Mouse (Mus musculus) left cerebral cortex, adult 9 months (tissue): ENCODE results near the gene Myof.

Source experiments
- DNase-seq, 2 experiments: peaks; one replicate each; pipeline ENCODE4 v3.0.0; 2022; ENCODE audit warnings: low spot score in 2 of 2

The Myof gene

DNA sequence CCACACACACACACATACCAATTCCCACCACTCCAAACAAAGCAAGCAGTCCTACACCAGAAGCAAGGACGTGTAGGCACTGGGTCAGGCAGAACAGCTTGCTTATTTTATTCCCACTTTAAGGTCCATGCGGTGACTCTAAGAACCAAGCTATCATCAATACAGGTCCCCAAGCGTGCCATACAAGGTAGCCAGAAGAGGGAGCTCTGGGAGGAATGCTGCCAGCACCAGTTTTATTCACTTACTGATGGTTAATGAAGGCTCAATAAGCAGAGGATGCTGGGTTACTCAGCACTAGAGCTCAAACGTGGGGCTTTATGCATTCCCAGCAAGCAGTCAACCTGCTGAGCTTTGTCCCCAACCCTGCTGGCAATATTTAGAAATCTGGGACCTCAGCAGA, 96.7 kb downstream of the Myof start:
- peak in 1 of 2 experiments; percentile 15 for DNase-seq

DNA sequence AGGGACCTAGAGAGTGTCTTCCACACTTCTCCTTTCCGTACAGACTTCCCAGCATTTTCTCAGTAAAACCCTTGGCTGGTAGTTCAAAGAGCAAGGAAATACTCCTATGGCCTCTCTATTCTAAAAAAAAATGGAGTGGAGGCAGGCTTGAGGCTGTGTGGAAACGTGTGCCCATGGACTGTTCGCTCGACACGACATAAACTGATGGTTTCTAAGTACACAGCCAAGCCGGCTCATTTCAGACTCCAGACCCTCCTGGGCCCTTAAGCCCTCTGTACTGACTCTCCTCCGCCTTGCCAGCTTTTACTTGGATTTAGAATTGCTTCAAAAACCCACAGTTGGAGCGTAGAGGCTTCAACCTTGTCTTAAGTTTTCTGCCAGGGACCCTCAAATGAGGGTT, 97.3 kb downstream of the Myof start:
- DNase-seq = no peak

DNA sequence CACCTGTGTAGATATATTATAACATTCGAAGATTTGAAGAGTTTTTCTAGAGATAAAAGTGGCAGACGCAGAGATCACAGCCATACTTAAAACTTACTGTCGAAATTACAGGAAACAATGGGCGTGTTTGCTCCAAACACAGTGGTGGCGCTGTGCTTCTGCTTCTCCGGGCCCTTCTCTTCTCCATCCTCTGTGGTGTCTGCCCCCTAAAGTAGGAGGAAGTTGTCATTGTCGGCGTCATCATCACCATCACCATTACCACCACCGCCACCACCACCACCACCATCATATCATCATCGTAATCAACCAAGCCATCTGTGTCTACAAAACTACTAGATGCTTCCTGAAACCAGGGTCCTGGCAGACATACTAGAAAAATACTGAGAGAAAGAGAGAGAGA, 104.2 kb downstream of the Myof start:
- no peak for DNase-seq

DNA sequence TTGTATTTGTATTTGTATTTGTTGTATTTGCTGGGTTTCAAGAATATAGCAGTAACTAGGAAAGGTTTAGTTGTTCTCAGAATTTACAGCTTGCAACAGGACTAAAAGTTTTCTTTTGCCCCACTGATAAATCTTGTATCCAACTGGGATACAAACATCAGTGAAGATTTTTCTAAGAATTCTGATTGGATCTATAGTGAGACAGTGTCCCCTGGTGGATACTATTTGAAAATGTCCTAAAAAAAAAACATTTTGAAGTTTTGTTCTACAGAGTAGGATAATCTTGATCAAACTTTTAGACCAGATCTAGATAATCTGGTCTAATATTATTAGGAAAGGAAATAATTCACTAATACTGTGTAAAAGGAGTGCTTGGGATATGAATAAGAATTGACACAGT, 106.3 kb downstream of the Myof start:
- DNase-seq = no peak

DNA sequence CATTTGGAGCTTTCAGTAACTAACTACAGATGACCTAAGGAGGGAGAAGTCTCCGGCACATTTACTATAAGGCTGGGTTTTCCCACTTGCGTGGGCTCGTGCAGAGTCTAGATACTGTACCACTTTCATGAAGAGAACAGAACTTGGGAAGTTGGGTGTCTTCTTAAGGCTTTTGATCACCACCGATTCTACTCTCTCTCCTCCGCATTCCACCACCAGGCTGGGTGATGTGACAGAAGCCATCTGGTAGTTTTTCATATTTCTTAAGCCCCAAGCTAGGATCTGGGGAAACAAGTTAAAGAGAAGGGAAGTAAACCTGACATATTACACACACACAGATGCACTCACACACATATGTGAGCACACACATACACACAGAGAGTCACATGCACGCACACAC, 108.7 kb downstream of the Myof start:
- DNase-seq = no peak

DNA sequence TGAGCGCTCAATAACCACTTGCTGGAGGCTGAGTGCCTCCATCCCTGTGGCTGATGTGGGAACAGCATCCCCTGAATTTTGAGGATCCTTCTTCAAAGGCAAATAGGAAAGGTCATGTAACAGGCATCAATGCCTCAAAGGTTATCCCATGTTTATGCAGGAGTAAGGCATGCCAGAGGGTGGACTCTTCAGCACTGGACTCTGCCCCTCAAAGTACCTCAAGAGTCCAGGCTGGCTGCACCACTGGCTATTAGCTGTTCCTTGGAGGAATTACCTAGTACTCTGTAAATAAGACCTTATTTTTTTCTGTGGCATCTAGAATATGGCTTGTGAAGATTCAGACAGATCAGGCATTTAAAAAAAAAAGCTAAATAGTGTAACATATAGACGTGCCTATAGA, 111.2 kb downstream of the Myof start:
- no peak for DNase-seq

DNA sequence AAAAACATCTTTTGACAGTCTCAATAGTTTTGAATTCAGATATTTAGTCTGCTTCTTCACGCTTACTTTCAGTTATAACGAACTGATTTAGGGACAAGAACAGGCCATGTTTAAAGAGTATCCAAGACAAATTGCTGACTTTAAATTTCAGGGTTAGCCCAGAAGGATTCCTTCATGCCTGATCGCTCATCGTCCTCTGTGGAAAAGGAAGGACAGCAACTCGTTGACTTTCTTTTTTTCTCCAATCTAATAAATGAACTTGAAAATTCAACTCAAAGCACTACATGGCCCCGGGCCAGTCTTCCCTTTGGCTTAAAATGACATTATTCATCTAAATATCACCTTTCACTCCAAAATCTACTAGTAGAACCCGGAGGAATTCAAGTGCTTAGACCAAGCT, 115.5 kb downstream of the Myof start:
- no peak for DNase-seq

DNA sequence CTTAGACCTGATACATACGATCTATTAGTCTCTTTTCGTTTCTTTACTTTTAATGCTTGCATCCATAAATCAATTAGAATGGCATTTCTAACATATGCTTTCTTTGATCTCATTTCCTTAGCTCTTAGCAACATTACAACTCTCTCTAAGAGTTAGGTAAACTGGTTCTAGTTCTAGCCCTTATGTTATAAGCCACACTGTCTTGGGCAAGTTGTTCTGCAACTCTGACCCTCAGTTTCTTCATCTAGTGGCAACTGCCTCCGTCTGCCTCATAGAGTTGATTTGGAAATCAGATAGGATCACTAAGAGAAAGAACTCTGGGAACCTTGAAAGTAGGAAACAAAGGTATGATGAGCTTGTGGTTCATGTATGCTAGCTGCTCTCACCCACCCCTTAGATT, 118.1 kb downstream of the Myof start:
- no peak for DNase-seq

DNA sequence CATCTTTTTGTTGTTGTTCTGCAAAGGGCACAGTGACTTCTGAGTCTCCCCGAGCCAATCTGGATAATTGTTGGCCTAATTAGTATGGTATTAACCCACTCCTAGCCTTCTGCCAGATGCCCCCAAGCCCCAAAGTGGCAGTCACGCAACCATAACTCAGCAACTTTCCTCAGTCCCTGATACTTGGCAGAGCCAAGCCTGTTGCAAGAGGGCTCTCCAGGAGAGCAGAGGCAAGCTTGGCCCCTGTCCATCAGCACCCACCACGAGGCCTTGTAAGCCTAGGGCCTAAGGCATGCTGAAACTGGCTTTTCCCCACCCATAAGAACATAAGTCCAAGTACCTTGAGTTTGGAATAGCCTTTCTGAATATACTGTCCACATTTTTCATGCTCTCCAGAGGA, 119.1 kb downstream of the Myof start:
- DNase-seq = no peak

DNA sequence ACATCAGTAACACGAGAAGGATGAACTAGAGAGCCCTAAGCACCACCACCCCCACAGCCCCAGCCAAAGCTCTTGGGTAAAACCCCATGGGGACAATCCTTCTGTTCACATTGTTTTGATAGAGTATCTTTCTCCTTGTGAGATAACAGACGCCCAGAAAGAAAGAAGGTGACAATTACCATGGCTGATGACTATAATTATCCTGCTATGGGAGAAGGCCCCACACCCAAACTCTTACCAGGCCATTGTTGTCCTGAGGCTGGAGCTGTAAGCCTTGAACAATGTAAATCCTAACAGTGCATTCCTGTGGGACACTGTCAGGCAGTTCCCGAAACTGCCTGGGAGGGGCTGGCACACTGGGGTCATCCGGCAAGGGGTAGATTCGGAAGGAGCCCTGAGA, 122.3 kb downstream of the Myof start:
- no peak for DNase-seq

DNA sequence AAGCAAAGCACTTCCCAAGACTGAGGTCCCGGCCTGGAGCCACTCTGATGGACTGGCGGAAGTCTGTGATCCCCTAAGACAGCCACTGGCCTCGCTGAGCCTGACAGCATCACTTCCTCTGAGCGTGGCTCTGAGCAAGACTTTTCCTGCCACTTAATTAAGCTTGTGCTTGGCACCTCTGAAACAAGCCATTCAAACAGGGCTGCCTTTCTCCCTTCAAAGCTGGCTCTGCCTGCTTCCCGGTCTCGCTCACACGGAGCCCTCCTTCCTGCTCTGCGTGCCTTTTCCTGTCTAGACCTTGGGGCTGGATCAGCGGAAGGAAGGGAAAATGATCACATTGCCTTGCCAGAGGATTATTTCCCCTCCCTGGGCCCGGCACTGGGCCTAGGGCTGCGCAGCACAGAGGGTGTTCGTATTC, 124.9 kb downstream of the Myof start:
- no peak for DNase-seq

DNA sequence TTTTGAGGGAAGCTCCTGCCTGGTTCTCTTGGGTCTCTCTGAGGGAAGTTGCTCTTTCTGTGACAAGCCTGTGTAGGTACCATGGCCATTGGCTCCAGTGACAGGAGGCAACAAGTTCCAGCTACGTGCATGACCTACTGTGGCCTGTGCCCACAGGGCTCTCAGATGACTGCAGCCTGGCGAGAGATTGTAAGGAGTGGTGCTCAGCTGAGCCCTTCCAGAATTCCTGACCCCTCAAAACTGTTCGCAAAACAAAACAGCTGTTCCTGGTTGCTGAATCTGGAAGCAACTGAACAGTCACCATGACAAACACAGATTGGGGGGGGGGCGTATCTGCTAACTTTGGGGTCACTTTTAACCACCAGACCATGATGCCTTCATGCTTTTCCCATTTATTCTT, 129.1 kb downstream of the Myof start:
- no peak for DNase-seq

DNA sequence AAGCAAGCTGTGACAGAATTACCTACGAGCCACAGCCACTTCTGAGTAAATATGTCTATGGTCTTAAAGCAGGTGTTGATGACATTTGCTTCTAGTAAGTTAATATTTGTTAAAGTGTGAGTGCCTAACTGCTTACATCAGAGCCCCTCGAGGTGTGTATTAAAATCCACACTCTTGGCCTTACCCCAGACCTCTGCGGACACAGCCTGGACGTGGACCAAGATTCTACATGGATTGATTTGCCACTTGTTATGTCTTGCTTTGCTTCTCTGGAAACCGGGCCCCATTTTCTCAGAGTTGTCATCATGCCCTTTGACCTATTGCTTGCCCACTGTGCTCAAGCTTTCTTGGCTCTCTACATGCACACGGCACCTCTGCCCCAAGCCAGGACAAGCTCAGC, 130.9 kb downstream of the Myof start:
- DNase-seq = no peak

DNA sequence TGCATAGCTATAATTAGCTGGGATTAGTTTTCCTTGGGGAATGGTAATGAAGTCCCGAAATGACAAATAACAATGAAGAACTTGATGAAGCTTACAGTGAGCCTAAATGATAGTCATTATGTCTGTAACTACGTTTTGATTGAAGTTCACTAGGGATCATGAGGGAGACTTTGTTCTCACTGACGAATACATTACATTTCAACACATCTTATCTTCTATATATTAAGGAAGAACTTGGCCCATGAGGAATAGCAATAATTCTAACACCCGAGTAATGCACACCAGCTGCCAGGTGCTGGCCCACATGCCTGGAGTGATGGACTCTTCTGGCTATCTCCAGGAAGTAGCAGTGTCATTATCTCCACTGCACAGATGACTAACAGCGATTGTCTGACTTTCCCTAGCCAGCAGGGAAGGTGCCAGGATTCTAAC, 133.5 kb downstream of the Myof start:
- DNase-seq = peak in 1 of 2 experiments; percentile 4

DNA sequence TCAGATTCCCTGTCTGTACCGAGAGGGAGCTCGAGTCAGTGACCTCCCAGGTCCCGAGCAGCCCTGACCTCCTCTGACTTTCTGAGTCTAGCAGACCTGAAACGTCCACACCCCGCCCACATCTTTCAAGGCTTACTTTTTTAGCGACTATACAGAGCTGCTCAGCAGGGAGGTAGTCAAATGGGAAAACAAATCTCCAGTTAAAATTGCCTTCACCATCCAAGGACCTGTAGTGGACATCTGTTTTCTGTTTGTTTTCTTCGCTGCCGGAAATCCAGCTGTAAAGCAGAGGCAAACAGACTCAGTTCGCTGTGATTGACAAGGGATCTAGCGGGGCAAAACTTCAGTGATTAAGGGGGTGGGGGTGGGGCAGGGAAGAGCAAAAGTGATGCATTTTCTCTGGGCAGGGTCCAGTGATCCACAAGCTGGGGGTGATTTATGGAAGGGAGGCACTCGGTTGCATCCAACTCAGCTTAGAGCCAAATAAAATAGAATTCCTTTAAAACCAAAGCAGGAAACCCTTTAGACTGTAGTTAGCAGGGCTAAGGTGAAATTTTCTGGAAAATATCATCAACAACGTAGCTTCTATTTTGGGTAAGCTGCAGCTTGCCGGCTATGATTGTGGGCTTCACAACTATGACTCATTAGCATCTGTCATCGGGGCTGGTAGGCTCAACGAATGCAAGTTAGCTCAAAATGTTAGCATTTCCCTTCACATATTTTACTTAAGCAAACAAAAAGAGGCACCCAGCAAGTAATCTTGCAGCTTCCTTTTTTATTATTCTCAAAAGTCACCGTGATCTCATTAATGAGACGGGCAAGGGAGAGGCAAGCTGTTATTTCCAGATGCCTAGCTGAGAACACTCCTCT, 135.7 kb downstream of the Myof start:
- DNase-seq = peak; percentile 44 to 47

DNA sequence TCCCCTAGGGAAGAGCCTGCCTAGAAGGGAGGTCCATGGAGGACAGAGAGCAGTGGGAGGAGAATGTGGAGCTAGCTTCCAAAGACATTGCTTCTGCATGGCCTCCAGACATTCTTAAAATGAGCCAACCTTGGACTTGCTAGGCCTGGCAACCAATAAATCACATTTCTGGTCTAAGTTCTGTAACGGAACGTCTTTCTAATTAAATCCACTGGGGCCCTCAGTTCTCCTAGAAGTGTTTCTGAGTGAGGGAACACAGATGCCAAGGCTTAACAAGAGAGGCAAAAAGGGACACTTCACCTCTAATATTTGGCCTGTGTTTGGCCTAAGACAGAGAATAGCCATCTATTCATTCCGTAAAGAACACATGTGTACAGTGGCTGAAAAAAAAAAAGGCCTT, 136.5 kb downstream of the Myof start:
- no peak for DNase-seq

DNA sequence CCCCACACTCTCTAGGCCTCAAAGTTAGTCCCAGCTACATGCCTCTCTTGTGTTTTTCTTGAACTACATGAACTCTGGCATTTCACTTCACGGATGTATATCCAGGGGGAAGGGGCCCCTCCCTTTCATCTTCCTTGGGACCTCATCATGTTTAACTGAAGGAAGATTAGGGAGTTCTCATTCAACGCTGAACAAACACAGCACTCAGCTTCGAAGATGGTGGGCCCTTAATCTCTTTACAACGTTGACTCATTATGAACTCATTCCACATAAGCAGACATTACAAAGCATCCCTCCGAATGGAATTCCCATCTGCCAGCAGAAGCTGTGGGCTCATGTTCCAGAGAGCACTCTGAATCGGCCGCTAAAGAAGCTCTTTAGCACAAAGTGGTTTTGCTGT, 147.3 kb downstream of the Myof start:
- DNase-seq = no peak

DNA sequence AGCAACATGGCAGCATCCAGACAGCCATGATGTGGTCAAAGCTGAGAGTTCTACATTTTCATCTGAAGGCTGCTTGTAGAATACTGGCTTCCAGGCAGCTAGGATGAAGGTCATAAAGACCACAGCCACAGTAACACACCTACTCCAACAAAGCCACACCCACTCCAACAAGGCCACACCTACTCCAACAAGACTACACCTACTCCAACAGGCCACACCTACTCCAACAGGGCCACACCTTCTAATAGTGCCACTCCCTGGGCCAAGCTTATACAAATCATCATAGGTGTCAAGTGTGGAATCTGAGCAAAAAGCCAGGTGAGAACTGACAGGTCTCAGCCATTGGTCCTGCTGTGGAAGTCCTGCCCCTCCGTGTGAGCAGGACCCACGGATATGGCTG, 152.4 kb downstream of the Myof start:
- DNase-seq = no peak

DNA sequence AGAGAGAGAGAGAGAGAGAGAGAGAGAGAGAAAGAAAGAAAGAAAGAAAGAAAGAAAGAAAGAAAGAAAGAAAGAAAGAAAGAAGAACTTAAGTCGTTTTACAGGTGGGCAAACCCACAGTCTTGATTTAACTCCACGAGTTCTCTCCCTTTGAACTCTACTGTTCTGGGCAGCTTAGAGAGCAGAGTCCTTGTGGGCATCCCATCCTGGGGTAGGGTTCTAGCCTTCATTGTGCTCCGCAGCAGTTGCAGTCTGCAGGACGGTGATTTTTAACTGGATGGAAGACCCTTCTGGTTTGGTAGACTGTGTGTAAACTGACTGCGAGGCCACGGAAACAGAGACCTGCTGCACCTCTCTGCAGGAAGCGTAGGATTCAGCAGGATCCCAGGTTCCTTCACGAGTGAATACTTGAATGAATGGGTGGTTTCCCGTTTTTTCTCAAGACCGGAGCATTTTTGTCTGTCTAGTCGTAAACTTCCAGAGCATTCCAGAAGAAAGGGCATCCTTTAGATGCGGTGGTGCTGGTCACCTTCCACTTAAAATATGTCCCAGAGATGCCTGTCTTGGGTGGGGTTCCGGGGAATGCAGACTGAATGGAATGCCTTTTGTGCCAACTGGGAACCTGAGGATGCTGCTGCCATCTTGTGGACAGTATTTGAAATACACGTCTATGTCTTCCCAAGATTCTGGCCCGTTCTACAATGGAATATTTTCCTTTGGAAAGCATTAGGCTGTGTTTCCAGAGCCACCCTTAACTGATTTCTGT, 156.8 kb downstream of the Myof start:
- peak in 1 of 2 experiments; percentile 76 for DNase-seq

DNA sequence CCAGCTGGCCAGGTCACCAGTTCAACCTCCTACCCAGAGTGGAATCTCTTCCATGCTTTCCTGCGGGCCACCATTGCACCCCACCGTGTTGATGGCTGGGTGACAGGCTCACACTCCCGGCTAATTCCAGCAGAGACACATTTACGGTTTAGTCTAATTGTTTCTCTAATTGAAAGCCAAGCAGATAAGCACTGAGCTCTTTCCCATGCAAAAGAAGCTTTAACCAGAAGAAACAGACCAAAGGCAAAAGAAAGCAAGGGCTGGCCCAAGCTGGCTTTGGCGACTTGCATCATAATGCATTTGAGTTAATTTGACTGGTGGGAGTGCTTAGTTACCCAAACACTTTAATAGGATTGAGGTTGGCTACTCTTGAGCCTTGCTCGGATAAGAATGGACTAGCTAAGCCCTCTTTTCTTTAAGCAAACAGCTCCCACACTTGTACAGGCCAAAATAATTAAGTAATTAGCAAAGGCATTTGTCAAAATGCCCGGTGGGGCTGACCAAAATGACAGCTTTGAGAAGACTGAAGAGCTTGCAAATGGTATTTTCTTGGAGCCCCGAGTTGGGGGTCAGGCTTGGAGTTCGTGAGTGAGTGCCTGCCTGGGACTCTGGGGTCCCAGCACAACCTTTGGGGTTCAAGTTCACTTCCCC, 161.8 kb downstream of the Myof start:
- no peak for DNase-seq

DNA sequence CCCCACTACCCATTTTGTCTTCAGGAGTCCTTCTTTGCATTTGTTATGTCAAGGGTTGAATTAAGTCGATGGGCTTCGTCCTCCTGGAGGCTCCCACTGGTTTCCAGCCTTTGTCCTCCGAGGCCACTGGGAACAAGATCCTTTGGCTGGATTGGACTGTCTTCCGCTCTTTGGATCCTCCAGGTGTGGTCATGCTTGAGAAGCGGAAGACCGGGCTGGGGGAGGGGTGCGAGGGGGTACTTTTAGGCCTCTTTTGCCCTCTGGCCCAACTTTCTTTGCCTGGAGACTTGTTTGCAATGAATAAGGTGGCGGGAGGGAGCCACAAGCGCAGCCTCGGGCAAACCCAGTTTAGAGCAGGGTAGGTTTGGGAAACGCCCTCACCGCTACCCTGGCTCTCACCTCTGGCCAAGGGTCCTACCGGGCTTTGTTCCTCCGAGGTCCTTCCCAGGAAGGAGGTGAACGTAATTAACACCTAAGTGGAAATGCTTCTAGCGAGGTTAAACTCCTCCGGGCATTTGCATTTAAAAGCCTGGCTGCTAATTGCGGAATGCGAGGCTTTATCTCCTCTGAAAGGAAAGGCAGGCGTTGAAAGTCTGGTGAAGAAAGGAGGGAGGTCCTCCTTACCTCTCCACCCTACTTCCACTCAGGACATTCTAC, 165.7 kb downstream of the Myof start:
- no peak for DNase-seq

DNA sequence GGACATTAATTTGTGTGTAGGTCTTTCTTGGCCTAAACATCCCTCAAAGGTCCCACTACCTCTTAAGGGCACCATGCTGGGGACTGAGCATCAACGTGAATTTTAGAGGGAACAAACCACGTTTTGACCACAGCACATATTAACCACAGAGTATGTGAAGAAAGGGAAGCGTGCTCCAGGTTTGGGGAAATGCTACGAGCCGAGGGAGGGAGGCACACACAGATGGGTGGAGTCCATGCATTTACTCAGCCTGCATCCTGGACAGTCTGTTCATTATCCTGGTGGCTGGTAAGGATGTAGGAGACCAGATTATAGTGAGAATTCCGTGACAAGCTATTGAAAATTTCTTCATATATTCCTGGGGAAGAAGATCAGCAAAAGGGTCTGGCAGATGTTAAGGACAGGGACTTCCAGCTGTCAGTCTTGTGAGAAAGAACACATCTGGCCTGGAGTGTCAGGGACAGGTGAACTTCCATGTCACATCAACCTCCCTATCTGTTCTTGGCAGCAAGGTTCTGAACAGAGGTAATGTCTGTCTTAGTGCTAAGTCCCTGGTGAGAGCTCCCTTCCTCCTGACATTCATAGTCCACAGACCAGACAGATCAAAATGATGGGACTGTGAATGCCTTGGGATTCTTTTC, 166.7 kb downstream of the Myof start:
- DNase-seq = no peak
